Mouse (Mus musculus) ES-Bruce4 (cell line): ENCODE results near the gene Cdh13.

ENCODE experiments used
- CTCF ChIP-seq: IDR thresholded peaks from one replicate; pipeline ENCODE4 v1.8.1; 2011; ENCODE audit warnings: low read depth, low read length
- POLR2A ChIP-seq: IDR thresholded peaks from one replicate; pipeline ENCODE4 v1.8.1; 2011; ENCODE audit warnings: low read length; ENCODE audit not compliant: insufficient read depth

DNA sequence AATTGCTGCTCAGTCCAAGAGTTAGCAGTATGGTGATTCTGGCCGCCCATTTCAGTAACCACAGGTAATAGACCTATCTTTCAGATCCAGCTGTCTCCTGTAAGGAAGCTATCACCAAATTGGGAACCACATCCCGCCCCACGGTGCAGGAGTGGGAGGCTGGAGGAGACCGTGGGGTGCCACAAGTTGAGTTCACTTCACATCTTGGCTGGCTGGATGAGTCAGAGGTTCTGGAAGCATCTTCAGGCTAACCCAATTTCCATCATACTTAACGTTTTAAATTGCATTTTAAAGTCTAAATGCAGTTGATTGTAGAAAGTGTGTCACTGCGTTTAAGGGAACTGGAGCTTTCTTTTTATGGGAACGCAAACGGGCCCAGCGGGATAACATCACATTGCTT is 511.4 kb downstream of the Cdh13 start:
- TF ChIP-seq CTCF, result no peak
- TF ChIP-seq POLR2A, result no peak
